Mouse (Mus musculus) brain, embryonic 14.5 days (tissue): ENCODE data around the gene Cabp4. TPM values are rescaled to one million over a fixed set of nuclear protein-coding genes. Genes with fewer than 3 reads are reported as not detected.

Source experiments
- DNase-seq: peaks from one replicate; pipeline ENCODE4 v3.0.0-alpha.2; 2011; ENCODE audit warnings: low read depth
- CTCF ChIP-seq: fragments of 200-500 bp; IDR thresholded peaks from 2 replicates; pipeline ENCODE4 v1.5.1; 2012; ENCODE audit warnings: inconsistent platforms, mild to moderate bottlenecking, moderate library complexity, borderline replicate concordance; ENCODE audit not compliant: insufficient read depth, insufficient read length; ENCODE audit errors: extremely low read depth
- POLR2A ChIP-seq: fragments of 200-500 bp; IDR thresholded peaks from 2 replicates; pipeline ENCODE4 v1.6.1; 2012; ENCODE audit warnings: mild to moderate bottlenecking, inconsistent platforms, borderline replicate concordance; ENCODE audit not compliant: poor library complexity, insufficient read depth, insufficient read length, severe bottlenecking; ENCODE audit errors: extremely low read depth
- polyA plus RNA-seq: library from polyadenylated mRNA; depleted of rRNA; stranded (reverse); fragments of >200 nt; gene quantifications from 2 replicates; pipeline ENCODE4 v1.2.3, GENCODE M21; 2012

The Cabp4 gene
- polyA plus RNA-seq, 1 experiment, result 0.19 TPM

GRCm38 (mm10) chr19:4151488-4151860 is 7.6 kb upstream of the Cabp4 start:
- no peak for DNase-seq
- no peak for TF ChIP-seq POLR2A
- no peak for TF ChIP-seq CTCF

GRCm38 (mm10) chr19:4150567-4151487 is 7.0 kb upstream of the Cabp4 start:
- no peak for TF ChIP-seq POLR2A
- no peak for DNase-seq

DNA sequence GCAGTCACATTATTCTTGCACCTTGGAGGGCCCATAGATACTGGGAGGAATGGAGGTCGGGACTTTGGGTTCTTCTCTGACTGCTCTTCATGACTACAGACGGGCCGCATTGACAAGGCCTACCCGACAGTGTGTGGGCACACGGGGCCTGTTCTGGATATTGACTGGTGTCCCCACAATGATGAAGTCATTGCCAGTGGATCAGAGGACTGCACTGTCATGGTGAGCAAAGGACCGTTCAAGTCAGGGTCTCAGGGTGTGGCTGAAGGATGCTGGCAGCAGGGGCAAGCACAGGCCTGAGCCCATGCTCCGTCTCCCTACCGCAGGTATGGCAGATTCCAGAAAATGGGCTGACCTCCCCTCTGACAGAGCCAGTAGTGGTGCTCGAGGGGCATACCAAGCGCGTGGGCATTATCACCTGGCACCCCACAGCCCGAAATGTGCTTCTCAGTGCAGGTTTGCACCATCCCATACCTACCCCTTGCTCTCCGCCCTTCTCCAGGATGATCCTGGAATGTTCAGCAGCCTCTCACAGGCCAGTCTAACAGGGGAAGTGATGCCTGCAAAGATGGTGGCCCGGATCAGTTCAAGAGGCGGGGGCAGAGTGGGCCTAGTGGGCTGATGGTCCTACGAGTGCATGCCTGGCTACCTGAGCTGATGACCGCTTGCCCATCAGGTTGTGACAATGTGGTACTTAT is 6.1 kb upstream of the Cabp4 start:
- TF ChIP-seq CTCF (no peak), POLR2A (no peak)
- DNase-seq, result no peak

GRCm38 (mm10) chr19:4149283-4149682 is 5.5 kb upstream of the Cabp4 start:
- TF ChIP-seq CTCF (no peak), POLR2A (no peak)
- no peak for DNase-seq

DNA sequence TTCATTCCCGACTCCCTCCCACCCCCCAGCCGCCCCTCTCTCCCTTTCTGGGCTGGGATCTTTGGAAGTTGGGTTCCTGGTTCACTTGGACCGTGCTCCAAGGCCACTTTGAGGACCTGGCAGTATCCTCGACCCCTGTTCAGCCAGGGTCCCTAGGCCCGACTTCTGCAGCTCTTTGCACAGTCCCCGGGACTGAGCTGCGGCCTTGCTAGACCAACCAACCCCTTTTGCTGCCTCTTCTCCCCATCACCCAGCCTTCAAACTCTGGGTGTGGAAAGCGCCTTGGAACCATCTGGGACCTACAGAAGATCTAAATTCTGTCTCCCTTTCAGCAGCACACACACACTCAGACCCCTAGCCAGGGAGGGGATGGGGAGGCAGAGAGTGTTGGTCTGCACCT is 5.0 kb upstream of the Cabp4 start:
- no peak for DNase-seq
- TF ChIP-seq CTCF (no peak), POLR2A (no peak)

GRCm38 (mm10) chr19:4148491-4148806 is 4.6 kb upstream of the Cabp4 start, which contains the start of gene Coro1b:
Gene Coro1b, plus strand, starts transcription at chr19:4148619.
- DNase-seq, result peak; percentile 96

DNA sequence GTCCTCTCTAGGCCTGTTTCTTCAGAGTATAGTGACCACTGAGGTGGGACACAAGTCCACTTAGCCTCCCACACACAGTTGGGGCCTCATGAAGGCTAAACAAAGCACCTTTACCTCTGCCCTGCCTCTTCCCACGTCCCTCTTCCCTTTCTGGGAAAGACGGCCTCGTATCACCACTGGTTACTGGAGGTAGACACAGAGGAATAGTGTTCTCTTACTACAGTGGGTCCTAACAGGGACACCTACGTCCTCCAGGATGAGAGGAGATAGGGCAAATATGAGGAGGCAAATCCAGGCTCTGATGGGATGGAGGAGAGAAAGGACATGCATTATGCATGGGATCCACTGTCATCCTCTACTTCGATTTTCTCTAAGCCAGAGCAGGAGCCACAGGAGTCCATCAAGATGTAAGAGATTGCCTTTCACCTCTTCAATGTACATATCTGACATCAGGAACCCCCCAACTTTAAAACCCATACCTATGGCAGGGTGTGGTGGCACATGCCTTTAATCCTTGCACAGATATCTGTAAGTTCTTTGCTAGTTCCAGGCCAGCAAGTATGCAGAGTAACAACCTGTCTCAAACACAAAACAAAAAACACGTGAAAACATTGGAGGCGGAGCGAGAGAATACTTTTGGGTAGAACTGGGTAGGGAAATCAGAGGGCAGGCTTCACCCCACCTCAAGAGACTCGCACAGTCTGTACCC is 4.1 kb upstream of the Cabp4 start:
- no peak for DNase-seq
- TF ChIP-seq CTCF, result no peak
- TF ChIP-seq POLR2A, result no peak

More at GRCm38 (mm10) chr19:4148491-4148806, 4.6 kb upstream of the Cabp4 start, which contains the start of gene Coro1b:
- TF ChIP-seq POLR2A (peak; percentile 44; the same call in 1 of the 2 replicates), CTCF (no peak)

- no peak for DNase-seq
- TF ChIP-seq CTCF (no peak), POLR2A (no peak)
These were observed 3.2 kb upstream of the Cabp4 start for GRCm38 (mm10) chr19:4147022-4147405.

GRCm38 (mm10) chr19:4146366-4147021 is 2.7 kb upstream of the Cabp4 start:
- no peak for TF ChIP-seq CTCF
- TF ChIP-seq POLR2A, result no peak

DNA sequence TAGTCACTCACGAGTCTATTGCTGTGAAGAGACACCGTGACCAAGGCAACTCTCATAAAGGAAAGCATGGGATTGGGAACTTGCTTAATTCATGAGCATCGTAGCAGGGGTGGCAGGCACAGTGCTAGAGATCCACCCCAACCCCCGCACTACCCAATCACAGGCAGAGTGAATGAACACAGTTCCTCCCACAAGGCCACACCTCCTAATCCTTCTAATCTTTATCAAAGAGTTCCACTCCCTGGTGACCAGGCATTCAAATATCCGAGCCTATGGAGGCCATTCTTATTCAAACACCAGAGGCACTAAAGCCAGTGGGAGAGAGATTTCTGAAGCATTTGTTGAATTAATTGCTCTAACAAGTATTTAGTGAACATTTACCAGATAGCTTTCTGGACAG is 2.1 kb upstream of the Cabp4 start:
- DNase-seq, result no peak
- TF ChIP-seq POLR2A (no peak), CTCF (no peak)

More at GRCm38 (mm10) chr19:4146366-4147021, 2.7 kb upstream of the Cabp4 start:
- no peak for DNase-seq
